9 mouse cellular contexts compared by ENCODE assay signal in genomic region chr17:32165266-32165802, GRCm38 (mm10). TPM values are rescaled to one million over a fixed set of nuclear protein-coding genes. Genes with fewer than 3 reads are reported as not detected.
DNase-seq lines count a peak whose midpoint lies in the region; ATAC-seq and TF ChIP-seq lines count a peak whose summit lies in the region.
"Had no signal": no experiment of that assay in that cellular context is flagged by ENCODE, and none has a peak within 500 bp of the region (broad histone marks: within the 10 kb centered on the region; RNA-seq: fewer than 3 reads in every experiment).

No protein-coding gene starts in this region.

- peak overlapping the region; percentile 75 for H3K4me3 ChIP-seq in kidney, postnatal 0 days (replicated peaks; ENCODE audit: low read depth, low read length)
- peak overlapping the region; percentile 57 for H3K4me3 ChIP-seq in forebrain, embryonic 15.5 days
- peak overlapping the region; percentile 72 for H3K4me3 ChIP-seq in limb, embryonic 14.5 days (replicated peaks; ENCODE audit: low read length)
- peak overlapping the region; percentile 47 for H3K4me3 ChIP-seq in neural tube, embryonic 14.5 days (ENCODE audit: low read depth, low read length)

- no peaks in the 10 kb centered on the region for H3K27me3 ChIP-seq in kidney, postnatal 0 days (ENCODE audit: insufficient read depth, low read length)
- H3K27me3 ChIP-seq in forebrain, embryonic 15.5 days: no peaks in the 10 kb centered on the region
- H3K27me3 ChIP-seq in limb, embryonic 14.5 days (ENCODE audit: control insufficient read depth, insufficient read depth, low read length): no peaks in the 10 kb centered on the region
- no peaks in the 10 kb centered on the region for H3K27me3 ChIP-seq in neural tube, embryonic 14.5 days (ENCODE audit: control insufficient read depth, insufficient read depth, low read length)

- no peaks in the 10 kb centered on the region for H3K9me3 ChIP-seq in kidney, postnatal 0 days (replicated peaks; ENCODE audit: low read length)
- H3K9me3 ChIP-seq in forebrain, embryonic 15.5 days: no peaks in the 10 kb centered on the region
- H3K9me3 ChIP-seq in limb, embryonic 14.5 days (ENCODE audit: control insufficient read depth, low read length): no peaks in the 10 kb centered on the region
- no peaks in the 10 kb centered on the region for H3K9me3 ChIP-seq in neural tube, embryonic 14.5 days (ENCODE audit: control insufficient read depth, low read length)

- peaks cover 4% of the 10 kb centered on the region for H3K4me1 ChIP-seq in kidney, postnatal 0 days (replicated peaks; ENCODE audit: insufficient read depth, low read length)
- H3K4me1 ChIP-seq in forebrain, embryonic 15.5 days: peaks cover 41% of the 10 kb centered on the region
- peaks cover 23% of the 10 kb centered on the region; the same call in 1 of the 2 replicates for H3K4me1 ChIP-seq in limb, embryonic 14.5 days (ENCODE audit: control insufficient read depth, insufficient read depth, low read length)
- peaks cover 13% of the 10 kb centered on the region; the same call in 1 of the 2 replicates for H3K4me1 ChIP-seq in neural tube, embryonic 14.5 days (ENCODE audit: control insufficient read depth, insufficient read depth, low read length)

- 7% methylated on average over 9 of the region's 9 CpGs for WGBS in kidney, postnatal 0 days
- 3% methylated on average over 9 of the region's 9 CpGs for WGBS in forebrain, embryonic 15.5 days
- 5% methylated on average over 9 of the region's 9 CpGs for WGBS in limb, embryonic 14.5 days
- 2% methylated on average over 9 of the region's 9 CpGs for WGBS in neural tube, embryonic 14.5 days

- no peak for TF ChIP-seq CTCF in kidney, postnatal 0 days (IDR thresholded peaks at IDR 0.05; ENCODE audit: low read depth)

- ATAC-seq in kidney, postnatal 0 days (replicated peaks; ENCODE audit: low FRiP score, low read depth): peak; percentile 44
- ATAC-seq in forebrain, embryonic 15.5 days (replicated peaks): peak; percentile 78
- ATAC-seq in limb, embryonic 14.5 days (ENCODE audit: low FRiP score, low read depth): peak; percentile 35
- ATAC-seq in neural tube, embryonic 14.5 days (ENCODE audit: low read depth): peak; percentile 72

- TF ChIP-seq POLR2A in limb, embryonic 14.5 days (IDR thresholded peaks at IDR 0.05; ENCODE audit: borderline replicate concordance, extremely low read depth, insufficient read depth, insufficient read length): no peak

- DNase-seq in kidney, postnatal 0 days (ENCODE audit: low spot score): no peak
- no peak for DNase-seq in kidney, adult 8-10 months
- no peak for DNase-seq in limb, embryonic 14.5 days (ENCODE audit: low spot score)
- DNase-seq in left cerebral cortex, adult 11 months (ENCODE audit: low spot score): no peak
- no peak for DNase-seq in spleen, adult 12 weeks (ENCODE audit: low spot score)
- no peak for DNase-seq in frontal cortex, postnatal 14 days (ENCODE audit: low spot score in 2 of 2)
- DNase-seq: kidney, adult 11 months had no signal

- peak overlapping the region; percentile 73 for H3K9ac ChIP-seq in kidney, postnatal 0 days (ENCODE audit: low read depth, low read length)
- H3K9ac ChIP-seq in forebrain, embryonic 15.5 days (replicated peaks): peak overlapping the region; percentile 69
- peak overlapping the region; percentile 75 for H3K9ac ChIP-seq in limb, embryonic 14.5 days (ENCODE audit: low read depth, low read length, severe bottlenecking)
- peak overlapping the region; percentile 57 for H3K9ac ChIP-seq in neural tube, embryonic 14.5 days (replicated peaks; ENCODE audit: low read depth, low read length)

- peak overlapping the region; percentile 83 for H3K27ac ChIP-seq in kidney, postnatal 0 days
- H3K27ac ChIP-seq in forebrain, embryonic 15.5 days (replicated peaks): peak overlapping the region; percentile 76
- peak overlapping the region; percentile 83 for H3K27ac ChIP-seq in limb, embryonic 14.5 days (replicated peaks; ENCODE audit: low read depth, low read length)
- peak overlapping the region; percentile 72 for H3K27ac ChIP-seq in neural tube, embryonic 14.5 days (ENCODE audit: low read depth, low read length)

- no peaks in the 10 kb centered on the region for H3K36me3 ChIP-seq in kidney, postnatal 0 days (ENCODE audit: insufficient read depth, low read length)
- H3K36me3 ChIP-seq in forebrain, embryonic 15.5 days: no peaks in the 10 kb centered on the region
- no peaks in the 10 kb centered on the region for H3K36me3 ChIP-seq in limb, embryonic 14.5 days (ENCODE audit: control insufficient read depth, insufficient read depth, low read length)
- H3K36me3 ChIP-seq in neural tube, embryonic 14.5 days (ENCODE audit: control insufficient read depth, insufficient read depth, low read length): no peaks in the 10 kb centered on the region

- H3K4me2 ChIP-seq in kidney, postnatal 0 days (ENCODE audit: low read length): peak overlapping the region; percentile 97
- H3K4me2 ChIP-seq in forebrain, embryonic 15.5 days (replicated peaks): peak overlapping the region; percentile 97
- H3K4me2 ChIP-seq in limb, embryonic 14.5 days (replicated peaks; ENCODE audit: low read depth, low read length, severe bottlenecking): peak overlapping the region; percentile 84
- H3K4me2 ChIP-seq in neural tube, embryonic 14.5 days (ENCODE audit: low read depth, low read length): peak overlapping the region; percentile 85

RNA-seq across cellular contexts. Expression of gene Notch3, which starts 1.3 kb away (rescaled TPM):
- 7.2 and 7.4 TPM in 2 replicates for polyA plus RNA-seq in kidney, postnatal 0 days (2015; fragmentation: Nextera tagmentation; extraction: Ambion mirVana)
- polyA plus RNA-seq in forebrain, embryonic 15.5 days (2015; fragmentation: Nextera tagmentation; extraction: Ambion mirVana): 5.6 and 5.8 TPM in 2 replicates
- polyA plus RNA-seq in limb, embryonic 14.5 days (2012; rRNA removed): 50.0 and 77.6 TPM in 2 replicates
- polyA plus RNA-seq in limb, embryonic 14.5 days (2014; fragmentation: Nextera tagmentation; extraction: Ambion mirVana): 17.7 and 19.4 TPM in 2 replicates
- polyA plus RNA-seq in neural tube, embryonic 14.5 days (2014; fragmentation: Nextera tagmentation; extraction: Ambion mirVana): 8.0 and 8.3 TPM in 2 replicates

RNA-seq across cellular contexts. Expression of gene Ephx3, which starts 24.0 kb away (rescaled TPM):
- polyA plus RNA-seq in kidney, postnatal 0 days (2015; fragmentation: Nextera tagmentation; extraction: Ambion mirVana): 0.18 and 0.30 TPM in 2 replicates
- 0.17 and 0.20 TPM in 2 replicates for polyA plus RNA-seq in forebrain, embryonic 15.5 days (2015; fragmentation: Nextera tagmentation; extraction: Ambion mirVana)
- 1.6 and 1.9 TPM in 2 replicates for polyA plus RNA-seq in limb, embryonic 14.5 days (2012; rRNA removed)
- polyA plus RNA-seq in limb, embryonic 14.5 days (2014; fragmentation: Nextera tagmentation; extraction: Ambion mirVana): 3.3 and 5.5 TPM in 2 replicates
- 0.33 and 0.46 TPM in 2 replicates for polyA plus RNA-seq in neural tube, embryonic 14.5 days (2014; fragmentation: Nextera tagmentation; extraction: Ambion mirVana)
